Mouse (Mus musculus) G1E (cell line): ENCODE results near the gene Arhgap19.

Experiments
- CTCF ChIP-seq: IDR thresholded peaks from 2 replicates; pipeline ENCODE4 v1.5.1; 2012; ENCODE audit warnings: low read depth, low read length, inconsistent platforms, mixed read lengths
- GATA1 ChIP-seq: IDR thresholded peaks from 2 replicates; pipeline ENCODE4 v1.6.1; 2012; ENCODE audit warnings: borderline replicate concordance, low read length, inconsistent platforms, mixed read lengths
- TAL1 ChIP-seq: conservative IDR thresholded peaks from 2 replicates; pipeline ENCODE4 v1.6.1; 2012; ENCODE audit warnings: low read depth, low read length, inconsistent platforms, mixed read lengths

GRCm38 (mm10) chr19:41761529-41761928, 40.3 kb downstream of the Arhgap19 start:
- TF ChIP-seq CTCF: no peak
- TF ChIP-seq GATA1: no peak
- TF ChIP-seq TAL1: no peak
